Mouse (Mus musculus): ENCODE measurements around the gene Map3k6. TPM values are rescaled to one million over a fixed set of nuclear protein-coding genes. Genes with fewer than 3 reads are reported as not detected.

Map3k6 gene
- polyA plus RNA-seq, 1 experiment from 2014 or later: 2.1 TPM

GRCm38 (mm10) chr4:133226073-133226472 lies 14.5 kb upstream of the Map3k6 start:
- H3K4me1 ChIP-seq (replicated peaks; ENCODE audit: control insufficient read depth, insufficient read depth, low read length): no peaks in the 10 kb centered on the region
- H3K4me2 ChIP-seq (ENCODE audit: low read length): no peak overlapping the region
- H3K27ac ChIP-seq (ENCODE audit: low read length): no peak overlapping the region
- ATAC-seq: no peak
- no peak overlapping the region for H3K4me3 ChIP-seq (replicated peaks; ENCODE audit: low read length)
- peaks cover 3% of the 10 kb centered on the region for H3K27me3 ChIP-seq (replicated peaks; ENCODE audit: control insufficient read depth, insufficient read depth, low read length)
- H3K36me3 ChIP-seq (ENCODE audit: control insufficient read depth, insufficient read depth): no peaks in the 10 kb centered on the region
- no peak overlapping the region for H3K9ac ChIP-seq (replicated peaks; ENCODE audit: low read depth, low read length)
- no peaks in the 10 kb centered on the region for H3K9me3 ChIP-seq (ENCODE audit: control insufficient read depth, low read length)
- 72% methylated on average over 10 of the region's 10 CpGs for WGBS

- Histone ChIP-seq H3K27me3 (replicated peaks; ENCODE audit: control insufficient read depth, insufficient read depth, low read length) (0 out of 2 replicates have a peak, but pooled peaks cover 2% of the 10 kb centered on the region), H3K4me3 (replicated peaks; ENCODE audit: low read length) (no peak overlapping the region), H3K27ac (ENCODE audit: low read length) (no peak overlapping the region), H3K4me2 (ENCODE audit: low read length) (no peak overlapping the region), H3K4me1 (replicated peaks; ENCODE audit: control insufficient read depth, insufficient read depth, low read length) (no peaks in the 10 kb centered on the region), H3K9me3 (ENCODE audit: control insufficient read depth, low read length) (no peaks in the 10 kb centered on the region), H3K9ac (replicated peaks; ENCODE audit: low read depth, low read length) (no peak overlapping the region), H3K36me3 (ENCODE audit: control insufficient read depth, insufficient read depth) (no peaks in the 10 kb centered on the region)
- 82% methylated on average over 8 of the region's 8 CpGs for WGBS
- ATAC-seq: no peak
These were observed 13.0 kb upstream of the Map3k6 start for GRCm38 (mm10) chr4:133227636-133228035.

GRCm38 (mm10) chr4:133229582-133229981 lies 11.0 kb upstream of the Map3k6 start:
- Histone ChIP-seq H3K27me3 (replicated peaks; ENCODE audit: control insufficient read depth, insufficient read depth, low read length) (no peaks in the 10 kb centered on the region), H3K9me3 (ENCODE audit: control insufficient read depth, low read length) (no peaks in the 10 kb centered on the region), H3K9ac (replicated peaks; ENCODE audit: low read depth, low read length) (no peak overlapping the region), H3K27ac (ENCODE audit: low read length) (no peak overlapping the region), H3K4me3 (replicated peaks; ENCODE audit: low read length) (no peak overlapping the region), H3K4me2 (ENCODE audit: low read length) (no peak overlapping the region), H3K36me3 (ENCODE audit: control insufficient read depth, insufficient read depth) (no peaks in the 10 kb centered on the region), H3K4me1 (replicated peaks; ENCODE audit: control insufficient read depth, insufficient read depth, low read length) (no peaks in the 10 kb centered on the region)
- 66% methylated on average over 8 of the region's 8 CpGs for WGBS
- ATAC-seq: no peak

GRCm38 (mm10) chr4:133233285-133233976 lies 7.2 kb upstream of the Map3k6 start:
- Histone ChIP-seq H3K4me1 (replicated peaks; ENCODE audit: control insufficient read depth, insufficient read depth, low read length) (no peaks in the 10 kb centered on the region), H3K9ac (replicated peaks; ENCODE audit: low read depth, low read length) (no peak overlapping the region), H3K27me3 (replicated peaks; ENCODE audit: control insufficient read depth, insufficient read depth, low read length) (no peaks in the 10 kb centered on the region), H3K36me3 (ENCODE audit: control insufficient read depth, insufficient read depth) (no peaks in the 10 kb centered on the region), H3K27ac (ENCODE audit: low read length) (no peak overlapping the region), H3K4me2 (ENCODE audit: low read length) (no peak overlapping the region), H3K9me3 (ENCODE audit: control insufficient read depth, low read length) (no peaks in the 10 kb centered on the region), H3K4me3 (replicated peaks; ENCODE audit: low read length) (no peak overlapping the region)
- no peak for ATAC-seq
- 39% methylated on average over 10 of the region's 10 CpGs for WGBS

- no peaks in the 10 kb centered on the region for H3K36me3 ChIP-seq (ENCODE audit: control insufficient read depth, insufficient read depth)
- H3K27me3 ChIP-seq (replicated peaks; ENCODE audit: control insufficient read depth, insufficient read depth, low read length): peaks cover under 1% of the 10 kb centered on the region
- H3K27ac ChIP-seq (ENCODE audit: low read length): no peak overlapping the region
- H3K4me3 ChIP-seq (replicated peaks; ENCODE audit: low read length): no peak overlapping the region
- no peaks in the 10 kb centered on the region for H3K9me3 ChIP-seq (ENCODE audit: control insufficient read depth, low read length)
- H3K4me1 ChIP-seq (replicated peaks; ENCODE audit: control insufficient read depth, insufficient read depth, low read length): no peaks in the 10 kb centered on the region
- H3K4me2 ChIP-seq (ENCODE audit: low read length): no peak overlapping the region
- no peak for ATAC-seq
- H3K9ac ChIP-seq (replicated peaks; ENCODE audit: low read depth, low read length): no peak overlapping the region
- WGBS: 59% methylated on average over 5 of the region's 5 CpGs
These were observed 5.8 kb upstream of the Map3k6 start for GRCm38 (mm10) chr4:133234771-133235170.

GRCm38 (mm10) chr4:133235415-133235814 lies 5.2 kb upstream of the Map3k6 start:
- H3K9me3 ChIP-seq (ENCODE audit: control insufficient read depth, low read length): no peaks in the 10 kb centered on the region
- WGBS: 79% methylated on average over 5 of the region's 5 CpGs
- H3K36me3 ChIP-seq (ENCODE audit: control insufficient read depth, insufficient read depth): no peaks in the 10 kb centered on the region
- H3K4me2 ChIP-seq (ENCODE audit: low read length): no peak overlapping the region
- H3K27ac ChIP-seq (ENCODE audit: low read length): no peak overlapping the region
- no peak for ATAC-seq
- H3K4me3 ChIP-seq (replicated peaks; ENCODE audit: low read length): no peak overlapping the region
- H3K27me3 ChIP-seq (replicated peaks; ENCODE audit: control insufficient read depth, insufficient read depth, low read length): peaks cover 7% of the 10 kb centered on the region
- H3K9ac ChIP-seq (replicated peaks; ENCODE audit: low read depth, low read length): no peak overlapping the region
- H3K4me1 ChIP-seq (replicated peaks; ENCODE audit: control insufficient read depth, insufficient read depth, low read length): no peaks in the 10 kb centered on the region; the same call in 1 of the 2 replicates

GRCm38 (mm10) chr4:133237911-133238310 lies 2.7 kb upstream of the Map3k6 start:
- WGBS: 71% methylated on average over 4 of the region's 4 CpGs
- no peaks in the 10 kb centered on the region for H3K36me3 ChIP-seq (ENCODE audit: control insufficient read depth, insufficient read depth)

GRCm38 (mm10) chr4:133240934-133241908 lies 603 bp downstream of the Map3k6 start:
- H3K9me3 ChIP-seq (ENCODE audit: control insufficient read depth, low read length): no peaks in the 10 kb centered on the region
- peak overlapping the region; percentile 45 for H3K4me3 ChIP-seq (replicated peaks; ENCODE audit: low read length)
- peaks cover 38% of the 10 kb centered on the region for H3K27me3 ChIP-seq (replicated peaks; ENCODE audit: control insufficient read depth, insufficient read depth, low read length)
- H3K9ac ChIP-seq (replicated peaks; ENCODE audit: low read depth, low read length): peak overlapping the region; percentile 41
- peaks cover 13% of the 10 kb centered on the region for H3K4me1 ChIP-seq (replicated peaks; ENCODE audit: control insufficient read depth, insufficient read depth, low read length)
- peak overlapping the region; percentile 52 for H3K4me2 ChIP-seq (ENCODE audit: low read length)
- H3K27ac ChIP-seq (ENCODE audit: low read length): no peak overlapping the region
- ATAC-seq: peak; percentile 91
- H3K36me3 ChIP-seq (ENCODE audit: control insufficient read depth, insufficient read depth): no peaks in the 10 kb centered on the region
- under 1% methylated on average over 78 of the region's 78 CpGs for WGBS

More at GRCm38 (mm10) chr4:133237911-133238310, 2.7 kb upstream of the Map3k6 start:
- ATAC-seq: no peak
- peaks cover 29% of the 10 kb centered on the region for H3K27me3 ChIP-seq (replicated peaks; ENCODE audit: control insufficient read depth, insufficient read depth, low read length)
- no peak overlapping the region for H3K9ac ChIP-seq (replicated peaks; ENCODE audit: low read depth, low read length)
- no peak overlapping the region for H3K27ac ChIP-seq (ENCODE audit: low read length)
- no peaks in the 10 kb centered on the region for H3K9me3 ChIP-seq (ENCODE audit: control insufficient read depth, low read length)
- H3K4me2 ChIP-seq (ENCODE audit: low read length): no peak overlapping the region
- no peak overlapping the region for H3K4me3 ChIP-seq (replicated peaks; ENCODE audit: low read length)
- H3K4me1 ChIP-seq (replicated peaks; ENCODE audit: control insufficient read depth, insufficient read depth, low read length): peaks cover 13% of the 10 kb centered on the region

GRCm38 (mm10) chr4:133241910-133242309 lies 1.3 kb downstream of the Map3k6 start:
- H3K36me3 ChIP-seq (ENCODE audit: control insufficient read depth, insufficient read depth): no peaks in the 10 kb centered on the region
- no peak overlapping the region for H3K9ac ChIP-seq (replicated peaks; ENCODE audit: low read depth, low read length)
- H3K27ac ChIP-seq (ENCODE audit: low read length): no peak overlapping the region
- peak overlapping the region; percentile 45 for H3K4me3 ChIP-seq (replicated peaks; ENCODE audit: low read length)
- WGBS: 35% methylated on average over 11 of the region's 11 CpGs
- peaks cover 38% of the 10 kb centered on the region for H3K27me3 ChIP-seq (replicated peaks; ENCODE audit: control insufficient read depth, insufficient read depth, low read length)
- peaks cover 13% of the 10 kb centered on the region for H3K4me1 ChIP-seq (replicated peaks; ENCODE audit: control insufficient read depth, insufficient read depth, low read length)
- H3K4me2 ChIP-seq (ENCODE audit: low read length): peak overlapping the region; percentile 52
- no peaks in the 10 kb centered on the region for H3K9me3 ChIP-seq (ENCODE audit: control insufficient read depth, low read length)
- ATAC-seq: no peak

Data from forebrain, embryonic 16.5 days (tissue).